Mouse (Mus musculus) testis, adult 2 months (tissue): ENCODE results near the gene Dnajc1.

ENCODE experiments used
- CTCF ChIP-seq: fragments of 200-500 bp; IDR thresholded peaks from 2 replicates; pipeline ENCODE4 v1.5.1; 2012; ENCODE audit warnings: low read depth, mild to moderate bottlenecking, inconsistent platforms, low read length, moderate library complexity; ENCODE audit not compliant: control insufficient read depth, insufficient read depth, insufficient replicate concordance
- POLR2A ChIP-seq: fragments of 200-500 bp; IDR thresholded peaks from 2 replicates; pipeline ENCODE4 v1.6.1; 2012; ENCODE audit warnings: low read depth, mild to moderate bottlenecking, inconsistent platforms, low read length, moderate library complexity; ENCODE audit not compliant: control insufficient read depth

DNA sequence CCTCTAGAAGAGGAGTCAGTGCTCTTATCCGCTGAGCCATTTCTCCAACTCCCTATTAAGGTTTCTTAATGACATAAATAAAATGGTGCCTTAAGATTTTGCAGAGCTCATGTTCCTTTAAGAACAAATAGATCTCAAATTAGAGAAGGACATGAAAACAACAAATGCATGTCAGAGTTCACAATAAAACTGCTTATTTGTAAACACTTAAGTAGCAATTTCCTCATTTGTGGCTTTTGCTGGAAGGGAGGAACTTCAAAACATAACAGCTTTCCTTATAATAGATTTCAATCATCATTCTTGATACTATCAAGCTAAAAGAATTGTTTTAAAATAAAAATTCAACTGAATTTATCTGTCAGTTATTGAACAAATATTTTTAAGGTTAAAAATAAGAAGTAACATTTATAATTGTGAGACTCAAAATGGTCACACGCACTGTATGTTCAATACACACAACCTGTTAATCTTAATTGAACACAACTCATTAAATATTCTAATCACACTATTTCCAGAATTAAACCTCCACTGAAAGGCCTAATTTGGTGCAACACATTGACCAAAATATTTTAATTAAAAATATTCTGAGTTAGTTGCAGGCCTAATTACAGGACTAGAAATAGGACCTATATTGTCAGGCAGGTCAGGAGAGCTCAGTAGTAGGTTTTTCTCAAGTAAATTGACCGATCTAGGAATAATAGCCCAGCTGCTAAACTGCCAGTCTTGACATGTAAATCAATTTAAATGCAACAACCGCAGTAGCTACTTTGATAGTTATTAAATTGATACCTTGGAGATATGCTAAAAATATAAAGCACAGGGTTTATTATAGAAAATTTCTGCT, 82.1 kb downstream of the Dnajc1 start:
- no peak for TF ChIP-seq CTCF
- no peak for TF ChIP-seq POLR2A
